Mouse (Mus musculus) lung, adult 2 months (tissue): ENCODE data around the gene 4930438A08Rik. TPM values are rescaled to one million over a fixed set of nuclear protein-coding genes. Genes with fewer than 3 reads are reported as not detected.
A peak's percentile ranks its signal among the peaks of the same experiment; 100 is the strongest.
"Not testable (repeated sequence)": the region's sequence is repeated elsewhere in the genome, so short reads cannot be mapped to it uniquely, and the experiment has no call there.

Experiments used
- DNase-seq: peaks from one replicate; pipeline ENCODE4 v3.0.0; 2022
- H3K4me1 ChIP-seq: fragments of 200-500 bp; 2 replicates; pipeline ENCODE4 v1.6.1; 2011; ENCODE audit warnings: low read length; ENCODE audit not compliant: control insufficient read depth, insufficient read depth
- H3K4me3 ChIP-seq: fragments of 200-500 bp; replicated peaks from 2 replicates; pipeline ENCODE3; 2011; ENCODE audit warnings: low read depth, mild to moderate bottlenecking, control low read depth, low read length; ENCODE audit errors: extremely low read depth
- CTCF ChIP-seq: fragments of 200-500 bp; IDR thresholded peaks from 2 replicates; pipeline ENCODE4 v1.5.1; 2011; ENCODE audit warnings: mild to moderate bottlenecking, low read length, control low read depth; ENCODE audit not compliant: insufficient read depth
- POLR2A ChIP-seq: fragments of 200-500 bp; IDR thresholded peaks from 2 replicates; pipeline ENCODE4 v1.6.1; 2011; ENCODE audit warnings: low read depth, mild to moderate bottlenecking, control low read depth, low read length, borderline replicate concordance; ENCODE audit errors: extremely low read depth
- WGBS: fragments of 180-500 bp; shearing (Covaris S2); methylation state at CpG from one replicate; pipeline ENCODE4 v1.1.7; 2018; 5-methylcytosine and 5-hydroxymethylcytosine counted together
- polyA plus RNA-seq: library from polyadenylated mRNA; depleted of rRNA; stranded (reverse); fragments of >200 nt; gene quantifications from 2 replicates; pipeline ENCODE4 v1.2.3, GENCODE M21; 2012; rRNA removed

The 4930438A08Rik gene
- 0.12 TPM in 1 of 2 replicates, not detected in the other for polyA plus RNA-seq

DNA sequence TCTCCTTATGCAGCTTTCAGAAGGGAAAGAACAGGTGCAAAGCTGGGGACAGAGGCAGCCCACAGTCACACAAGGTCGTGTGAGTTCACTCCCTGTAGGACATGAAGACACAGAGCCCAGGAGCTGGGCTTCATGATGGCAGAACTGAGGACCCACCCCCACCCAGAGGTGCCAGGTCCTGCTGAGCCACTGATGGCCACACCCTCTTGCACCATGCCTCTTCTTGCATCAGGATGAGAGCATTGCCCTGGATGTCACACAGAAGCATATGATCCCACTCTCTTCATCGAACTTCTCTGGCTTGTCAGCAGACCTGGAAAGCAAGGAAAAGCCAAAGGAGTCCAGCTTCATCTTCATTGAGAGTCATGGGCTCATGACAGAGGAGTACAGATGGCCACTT lies at the start of gene 4930438A08Rik:
4930438A08Rik (plus strand) TSS at position 228 of the 400 bp plus-strand sequence.
- DNase-seq = no peak
- no peak within 1 kb of the TSS for H3K4me3 ChIP-seq
- 36% methylated on average over 2 of the region's 2 CpGs for WGBS
- TF ChIP-seq CTCF = no peak
- TF ChIP-seq POLR2A = no peak
- no peaks in the 10 kb centered on the region for H3K4me1 ChIP-seq

DNA sequence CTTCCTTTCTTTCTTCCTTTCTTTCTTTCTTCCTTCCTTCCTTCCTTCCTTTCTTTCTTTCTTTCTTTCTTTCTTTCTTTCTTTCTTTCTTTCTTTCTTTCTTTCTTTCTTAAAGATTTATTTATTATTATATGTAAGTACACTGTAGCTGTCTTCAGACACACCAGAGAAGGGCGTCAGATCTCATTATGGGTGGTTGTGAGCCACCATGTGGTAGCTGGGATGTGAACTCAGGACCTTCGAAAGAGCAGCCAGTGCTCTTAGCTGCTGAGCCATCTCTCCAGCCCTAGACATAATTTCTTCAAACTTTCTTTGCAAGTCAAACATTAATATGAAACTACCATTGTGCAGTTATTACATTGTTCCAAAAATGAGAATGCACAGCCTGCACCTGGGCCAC lies 49.7 kb upstream of the 4930438A08Rik start:
- H3K4me3 ChIP-seq, DNase-seq, H3K4me1 ChIP-seq: not testable (repeated sequence)
- WGBS = 64% methylated on average over 2 of the region's 2 CpGs

GRCm38 (mm10) chr11:58225655-58226054 lies 48.9 kb upstream of the 4930438A08Rik start:
- no peak for TF ChIP-seq POLR2A
- peak; percentile 99 for TF ChIP-seq CTCF
- Histone ChIP-seq H3K4me1 (peaks cover 8% of the 10 kb centered on the region; the same call in 1 of the 2 replicates), H3K4me3 (no peak overlapping the region)
- 8% methylated on average over 5 of the region's 5 CpGs for WGBS
- peak; percentile 76 for DNase-seq

DNA sequence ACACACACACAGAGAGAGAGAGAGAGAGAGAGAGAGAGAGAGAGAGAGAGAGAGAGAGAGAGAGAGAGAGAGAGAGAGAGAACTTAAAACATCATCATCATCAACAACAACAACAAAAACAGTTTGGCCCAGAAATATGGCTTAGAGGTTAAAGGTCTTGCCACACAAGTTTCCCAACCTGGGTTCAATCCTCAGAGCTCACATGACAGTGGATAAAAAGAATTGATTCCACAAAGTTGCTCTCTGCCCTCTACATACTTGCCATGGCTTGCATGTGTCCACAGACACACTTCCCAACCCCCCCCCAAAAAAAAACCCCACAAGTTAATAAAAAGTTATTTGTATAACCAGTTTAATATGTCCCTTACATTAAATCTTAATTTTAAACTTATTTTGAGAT lies 48.2 kb upstream of the 4930438A08Rik start:
- no peak overlapping the region for H3K4me3 ChIP-seq
- no peak for DNase-seq
- peaks cover 8% of the 10 kb centered on the region; the same call in 1 of the 2 replicates for H3K4me1 ChIP-seq
- TF ChIP-seq CTCF = no peak
- TF ChIP-seq POLR2A = no peak

DNA sequence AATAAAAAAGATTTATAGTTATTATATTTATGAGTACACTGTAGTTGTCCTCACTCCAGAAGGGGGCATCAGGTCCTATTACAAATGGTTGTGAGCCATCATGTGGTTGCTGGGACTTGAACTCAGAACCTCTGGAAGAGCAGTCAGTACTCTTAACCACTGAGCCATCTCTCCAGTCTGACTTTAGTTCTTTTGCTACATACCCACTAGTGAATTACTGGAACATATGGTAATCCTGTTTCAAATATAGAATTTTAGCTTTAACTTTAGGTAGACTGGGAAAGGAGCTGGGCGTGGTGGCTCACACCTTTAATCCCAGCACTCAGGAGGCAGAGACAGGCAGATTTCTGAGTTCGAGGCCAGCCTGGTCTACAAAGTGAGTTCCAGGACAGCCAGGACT lies 46.6 kb upstream of the 4930438A08Rik start:
- DNase-seq, H3K4me1 ChIP-seq, H3K4me3 ChIP-seq: not testable (repeated sequence)
- WGBS = 92% methylated on average over 2 of the region's 2 CpGs

GRCm38 (mm10) chr11:58230396-58230910 lies 44.1 kb upstream of the 4930438A08Rik start:
- TF ChIP-seq CTCF (no peak), POLR2A (no peak)
- no peak for DNase-seq
- WGBS = 58% methylated on average over 16 of the region's 16 CpGs
- Histone ChIP-seq H3K4me3 (no peak overlapping the region), H3K4me1 (0 out of 2 replicates have a peak, but pooled peaks cover 3% of the 10 kb centered on the region)

GRCm38 (mm10) chr11:58231156-58231555 lies 43.4 kb upstream of the 4930438A08Rik start:
- 83% methylated on average over 8 of the region's 8 CpGs for WGBS
- no peaks in the 10 kb centered on the region for H3K4me1 ChIP-seq
- no peak overlapping the region for H3K4me3 ChIP-seq
- DNase-seq = no peak
- TF ChIP-seq POLR2A (no peak), CTCF (no peak)

DNA sequence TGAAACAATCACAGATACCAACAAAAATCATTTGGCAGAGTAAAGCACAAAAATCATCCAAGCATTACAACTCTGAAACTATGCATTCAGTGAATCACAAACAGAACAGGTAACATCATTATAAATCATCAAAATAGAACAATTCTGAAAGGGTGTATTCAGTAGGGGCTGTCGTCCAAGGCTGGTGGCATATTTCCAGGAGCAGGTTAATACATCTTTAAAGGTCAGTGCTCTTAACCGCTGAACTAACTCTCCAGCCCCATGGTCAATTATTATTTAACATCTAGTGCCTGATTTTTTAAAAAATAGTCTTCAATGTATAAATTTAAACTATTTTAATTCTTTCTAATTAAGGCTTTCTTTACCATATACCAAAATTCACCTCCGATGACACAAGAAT lies 40.0 kb upstream of the 4930438A08Rik start:
- DNase-seq, H3K4me3 ChIP-seq, H3K4me1 ChIP-seq: not testable (repeated sequence)
- 67% methylated on average over 3 of the region's 3 CpGs for WGBS

DNA sequence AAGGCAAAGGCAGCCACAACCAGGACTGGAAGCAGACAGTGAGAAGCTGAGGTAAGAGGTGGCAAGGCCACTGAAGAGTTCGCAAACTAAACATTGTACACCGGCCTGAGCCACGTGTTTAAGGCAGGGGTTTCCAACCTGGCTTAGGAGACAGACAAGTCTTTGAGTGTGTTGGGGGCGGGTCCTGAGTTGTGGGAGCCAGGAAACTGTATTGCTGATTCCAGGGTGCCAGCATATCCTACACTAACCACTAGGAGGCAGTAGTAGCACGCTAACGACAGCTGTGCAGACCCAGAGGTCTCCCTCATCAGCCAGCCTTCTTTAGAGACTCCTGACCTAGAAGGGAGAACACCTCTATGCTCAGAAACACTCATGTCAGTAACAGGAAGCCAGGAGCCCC lies 39.4 kb upstream of the 4930438A08Rik start:
- no peak for DNase-seq
- Histone ChIP-seq H3K4me1 (no peaks in the 10 kb centered on the region; the same call in 1 of the 2 replicates), H3K4me3 (no peak overlapping the region)
- 18% methylated on average over 6 of the region's 6 CpGs for WGBS
- TF ChIP-seq POLR2A = no peak
- peak; percentile 84 for TF ChIP-seq CTCF

DNA sequence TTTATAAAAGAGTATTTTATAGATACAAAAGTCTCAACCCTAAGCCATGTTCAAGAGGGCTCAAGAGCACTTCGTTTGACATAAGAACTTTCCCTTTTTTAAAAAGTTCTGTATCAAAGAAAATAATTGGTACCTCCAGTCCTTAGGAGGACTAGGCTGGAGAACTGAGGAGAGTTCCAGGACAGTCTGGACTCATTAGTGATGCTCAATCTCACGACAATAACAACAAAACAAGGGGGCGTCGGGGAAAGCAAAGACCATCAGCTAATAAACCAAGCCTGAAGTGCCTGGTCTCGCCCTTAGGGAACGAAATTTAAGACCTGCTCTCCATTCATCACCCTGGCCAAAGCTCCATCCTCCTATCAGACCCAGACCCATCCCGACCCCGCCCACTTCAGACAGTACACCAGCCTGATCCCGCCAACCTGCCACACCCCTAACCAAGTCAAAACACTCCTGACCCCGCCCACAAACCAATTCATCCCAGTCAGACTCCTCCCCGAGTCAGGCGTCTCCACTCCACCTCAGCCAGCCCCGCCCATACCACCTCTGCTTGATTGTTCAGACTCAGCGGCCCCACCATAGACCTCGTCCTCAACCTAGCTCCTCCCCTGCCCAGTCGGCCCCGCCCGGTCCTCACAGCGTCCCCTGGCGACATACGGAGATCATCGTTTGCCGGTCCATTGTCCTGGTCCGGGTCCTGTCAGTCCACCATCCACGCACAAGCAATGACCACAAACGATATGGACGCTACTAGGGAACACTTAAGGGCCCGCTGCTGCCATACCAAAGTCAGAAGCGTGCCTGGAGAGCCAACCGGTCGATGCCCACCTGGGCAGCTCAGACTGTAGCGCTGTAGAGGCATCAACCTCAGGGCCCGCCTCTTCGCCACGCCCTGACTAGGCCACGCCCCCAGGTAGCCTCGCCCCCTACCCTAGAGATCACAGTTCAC lies 35.5 kb upstream of the 4930438A08Rik start:
- Histone ChIP-seq H3K4me3 (peak overlapping the region; percentile 52), H3K4me1 (no peaks in the 10 kb centered on the region; the same call in 1 of the 2 replicates)
- peak; percentile 24; the same call in 1 of the 2 replicates for TF ChIP-seq CTCF
- TF ChIP-seq POLR2A = no peak
- DNase-seq = peak; percentile 52
- WGBS = 4% methylated on average over 37 of the region's 37 CpGs
